Mouse (Mus musculus): ENCODE results near the gene Rufy2. TPM values are rescaled to one million over a fixed set of nuclear protein-coding genes. Genes with fewer than 3 reads are reported as not detected.

Rufy2 gene
- 60.5 and 73.0 TPM in 2 replicates for polyA plus RNA-seq (2015; fragmentation: Nextera tagmentation; extraction: Ambion mirVana)

GRCm38 (mm10) chr10:62980039-62980954 lies at the start of gene Rufy2:
Rufy2 (plus strand) TSS chr10:62980223.
- no peaks in the 10 kb centered on the region for H3K9me3 ChIP-seq (ENCODE audit: control insufficient read depth, low read length)
- peak within 1 kb of the TSS; percentile 85 for H3K4me3 ChIP-seq (replicated peaks; ENCODE audit: low read length)
- peak within 1 kb of the TSS; percentile 84 for H3K27ac ChIP-seq (ENCODE audit: low read length)
- H3K4me2 ChIP-seq (ENCODE audit: low read length) = peak within 1 kb of the TSS; percentile 71
- 0% methylated on average over 70 of the region's 77 CpGs for WGBS
- H3K4me1 ChIP-seq (replicated peaks; ENCODE audit: control insufficient read depth, insufficient read depth, low read length) = peaks cover 12% of the 10 kb centered on the region
- peaks cover 4% of the 10 kb centered on the region; the same call in 1 of the 2 replicates for H3K36me3 ChIP-seq (ENCODE audit: control insufficient read depth, insufficient read depth)
- peak within 1 kb of the TSS; percentile 98 for H3K9ac ChIP-seq (replicated peaks; ENCODE audit: low read depth, low read length)
- ATAC-seq = peak; percentile 93
- no peaks in the 10 kb centered on the region for H3K27me3 ChIP-seq (replicated peaks; ENCODE audit: control insufficient read depth, insufficient read depth, low read length)

GRCm38 (mm10) chr10:62932381-62932780 lies 47.6 kb upstream of the Rufy2 start:
- H3K27ac ChIP-seq (ENCODE audit: low read length) = no peak overlapping the region
- H3K4me1 ChIP-seq (replicated peaks; ENCODE audit: control insufficient read depth, insufficient read depth, low read length) = no peaks in the 10 kb centered on the region
- no peak overlapping the region for H3K9ac ChIP-seq (replicated peaks; ENCODE audit: low read depth, low read length)
- 97% methylated on average over 1 of the region's 1 CpGs for WGBS
- H3K27me3 ChIP-seq (replicated peaks; ENCODE audit: control insufficient read depth, insufficient read depth, low read length) = no peaks in the 10 kb centered on the region
- ATAC-seq = no peak
- peaks cover 19% of the 10 kb centered on the region for H3K36me3 ChIP-seq (ENCODE audit: control insufficient read depth, insufficient read depth)
- no peak overlapping the region for H3K4me3 ChIP-seq (replicated peaks; ENCODE audit: low read length)
- H3K9me3 ChIP-seq (ENCODE audit: control insufficient read depth, low read length) = no peaks in the 10 kb centered on the region
- no peak overlapping the region for H3K4me2 ChIP-seq (ENCODE audit: low read length)

DNA sequence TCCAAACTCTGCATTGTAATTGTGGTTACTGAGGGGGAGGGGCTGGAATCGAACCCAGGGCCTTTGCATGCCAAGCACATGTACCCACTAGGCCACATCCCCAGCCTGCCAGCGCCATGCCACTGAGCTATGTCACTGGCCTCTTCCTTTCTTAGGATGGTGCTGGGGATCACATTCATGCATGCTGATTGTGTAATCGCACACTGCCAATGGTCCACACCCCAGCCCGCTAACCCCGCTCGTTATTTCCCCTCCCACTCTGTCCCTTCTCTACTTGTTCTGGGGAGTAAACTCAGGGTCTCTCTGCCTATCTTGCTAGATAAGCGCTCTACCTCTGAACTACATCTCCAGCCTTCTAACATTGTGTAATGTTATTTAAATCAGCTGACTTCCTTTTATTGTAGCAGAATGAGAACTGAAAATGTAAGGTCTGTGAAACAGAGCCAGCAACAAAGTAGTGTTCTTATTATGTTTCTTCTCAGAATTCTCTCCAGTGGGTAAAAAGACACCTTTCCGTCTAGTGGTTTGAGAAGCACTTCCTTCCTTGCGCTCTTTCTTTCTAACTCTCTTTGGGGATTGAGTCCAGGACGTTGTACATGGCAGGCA lies 34.9 kb upstream of the Rufy2 start:
- peaks cover 6% of the 10 kb centered on the region for H3K36me3 ChIP-seq (ENCODE audit: control insufficient read depth, insufficient read depth)
- no peak overlapping the region for H3K4me3 ChIP-seq (replicated peaks; ENCODE audit: low read length)
- H3K27me3 ChIP-seq (replicated peaks; ENCODE audit: control insufficient read depth, insufficient read depth, low read length) = no peaks in the 10 kb centered on the region
- no peak overlapping the region for H3K4me2 ChIP-seq (ENCODE audit: low read length)
- 83% methylated on average over 10 of the region's 10 CpGs for WGBS
- no peak overlapping the region for H3K9ac ChIP-seq (replicated peaks; ENCODE audit: low read depth, low read length)
- no peak overlapping the region for H3K27ac ChIP-seq (ENCODE audit: low read length)
- no peak for ATAC-seq
- H3K9me3 ChIP-seq (ENCODE audit: control insufficient read depth, low read length) = no peaks in the 10 kb centered on the region
- peaks cover 5% of the 10 kb centered on the region; the same call in 1 of the 2 replicates for H3K4me1 ChIP-seq (replicated peaks; ENCODE audit: control insufficient read depth, insufficient read depth, low read length)

- peak within 1 kb of the TSS; percentile 79 for H3K9ac ChIP-seq (replicated peaks; ENCODE audit: low read depth, low read length)
- H3K36me3 ChIP-seq (ENCODE audit: control insufficient read depth, insufficient read depth) = peaks cover 6% of the 10 kb centered on the region
- H3K27me3 ChIP-seq (replicated peaks; ENCODE audit: control insufficient read depth, insufficient read depth, low read length) = no peaks in the 10 kb centered on the region
- H3K9me3 ChIP-seq (ENCODE audit: control insufficient read depth, low read length) = no peaks in the 10 kb centered on the region
- H3K4me2 ChIP-seq (ENCODE audit: low read length) = peak within 1 kb of the TSS; percentile 86
- peaks cover 5% of the 10 kb centered on the region; the same call in 1 of the 2 replicates for H3K4me1 ChIP-seq (replicated peaks; ENCODE audit: control insufficient read depth, insufficient read depth, low read length)
- peak; percentile 96 for ATAC-seq
- peak within 1 kb of the TSS; percentile 75 for H3K4me3 ChIP-seq (replicated peaks; ENCODE audit: low read length)
- WGBS = under 1% methylated on average over 63 of the region's 68 CpGs
- peak within 1 kb of the TSS; percentile 79 for H3K27ac ChIP-seq (ENCODE audit: low read length)
These were observed 33.1 kb upstream of the Rufy2 start, which contains the start of gene Dna2 for GRCm38 (mm10) chr10:62946738-62947471. Dna2 (plus strand) TSS chr10:62947026.

DNA sequence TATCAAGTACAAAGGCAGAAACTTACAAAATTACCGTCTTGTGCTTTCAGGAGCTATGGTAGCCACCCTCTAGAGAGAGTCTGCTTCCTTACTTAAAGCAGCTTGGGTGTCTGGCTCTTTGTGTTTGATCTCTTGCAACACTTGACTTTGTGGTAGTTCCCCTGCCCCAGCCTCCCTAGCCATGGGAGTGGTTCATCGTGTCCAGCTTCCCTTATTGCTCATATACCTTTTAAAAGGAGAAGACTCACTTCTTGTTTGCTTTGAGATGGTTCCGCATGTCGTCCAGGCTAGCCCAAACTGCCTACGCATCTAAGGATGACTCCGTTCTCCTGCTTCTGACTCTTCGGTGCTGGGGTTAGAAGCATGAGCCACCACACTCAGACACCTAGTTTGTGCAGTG lies 31.5 kb upstream of the Rufy2 start:
- H3K36me3 ChIP-seq (ENCODE audit: control insufficient read depth, insufficient read depth) = peaks cover under 1% of the 10 kb centered on the region
- H3K4me1 ChIP-seq (replicated peaks; ENCODE audit: control insufficient read depth, insufficient read depth, low read length) = peaks cover 5% of the 10 kb centered on the region; the same call in 1 of the 2 replicates
- H3K4me3 ChIP-seq (replicated peaks; ENCODE audit: low read length) = no peak overlapping the region
- H3K4me2 ChIP-seq (ENCODE audit: low read length) = no peak overlapping the region
- ATAC-seq = no peak
- H3K27ac ChIP-seq (ENCODE audit: low read length) = no peak overlapping the region
- no peak overlapping the region for H3K9ac ChIP-seq (replicated peaks; ENCODE audit: low read depth, low read length)
- H3K9me3 ChIP-seq (ENCODE audit: control insufficient read depth, low read length) = no peaks in the 10 kb centered on the region
- no peaks in the 10 kb centered on the region for H3K27me3 ChIP-seq (replicated peaks; ENCODE audit: control insufficient read depth, insufficient read depth, low read length)
- WGBS = 98% methylated on average over 7 of the region's 7 CpGs

DNA sequence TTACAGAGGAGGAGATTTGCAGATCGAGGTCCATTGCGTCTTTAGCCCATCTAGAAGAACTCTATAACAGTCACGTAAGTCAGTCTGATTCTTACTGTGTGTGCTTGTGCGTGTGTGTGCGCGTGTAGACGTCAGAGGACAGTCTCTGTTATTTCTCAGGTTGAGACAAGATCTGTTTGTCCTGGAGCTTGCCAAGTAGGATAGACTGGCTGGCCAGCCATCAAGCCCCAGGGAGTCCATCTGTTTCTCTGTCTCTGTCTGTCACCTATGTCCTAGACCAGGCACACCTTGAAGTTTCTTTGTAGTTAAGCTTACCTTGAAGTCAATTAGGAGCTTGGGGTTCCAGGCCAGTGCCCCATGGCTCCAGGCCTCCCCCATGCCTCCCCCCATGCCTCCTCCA lies 16.1 kb upstream of the Rufy2 start:
- peaks cover 10% of the 10 kb centered on the region for H3K36me3 ChIP-seq (ENCODE audit: control insufficient read depth, insufficient read depth)
- H3K27me3 ChIP-seq (replicated peaks; ENCODE audit: control insufficient read depth, insufficient read depth, low read length) = no peaks in the 10 kb centered on the region
- no peak overlapping the region for H3K4me2 ChIP-seq (ENCODE audit: low read length)
- no peak overlapping the region for H3K27ac ChIP-seq (ENCODE audit: low read length)
- H3K4me3 ChIP-seq (replicated peaks; ENCODE audit: low read length) = no peak overlapping the region
- no peaks in the 10 kb centered on the region for H3K4me1 ChIP-seq (replicated peaks; ENCODE audit: control insufficient read depth, insufficient read depth, low read length)
- no peaks in the 10 kb centered on the region for H3K9me3 ChIP-seq (ENCODE audit: control insufficient read depth, low read length)
- no peak overlapping the region for H3K9ac ChIP-seq (replicated peaks; ENCODE audit: low read depth, low read length)
- ATAC-seq = no peak
- WGBS = 95% methylated on average over 7 of the region's 7 CpGs

GRCm38 (mm10) chr10:62965796-62966195 lies 14.2 kb upstream of the Rufy2 start:
- no peak overlapping the region for H3K27ac ChIP-seq (ENCODE audit: low read length)
- ATAC-seq = no peak
- 96% methylated on average over 11 of the region's 11 CpGs for WGBS
- no peak overlapping the region for H3K4me2 ChIP-seq (ENCODE audit: low read length)
- no peak overlapping the region for H3K9ac ChIP-seq (replicated peaks; ENCODE audit: low read depth, low read length)
- peaks cover 7% of the 10 kb centered on the region for H3K36me3 ChIP-seq (ENCODE audit: control insufficient read depth, insufficient read depth)
- H3K4me1 ChIP-seq (replicated peaks; ENCODE audit: control insufficient read depth, insufficient read depth, low read length) = no peaks in the 10 kb centered on the region
- H3K27me3 ChIP-seq (replicated peaks; ENCODE audit: control insufficient read depth, insufficient read depth, low read length) = no peaks in the 10 kb centered on the region
- H3K9me3 ChIP-seq (ENCODE audit: control insufficient read depth, low read length) = no peaks in the 10 kb centered on the region
- no peak overlapping the region for H3K4me3 ChIP-seq (replicated peaks; ENCODE audit: low read length)

DNA sequence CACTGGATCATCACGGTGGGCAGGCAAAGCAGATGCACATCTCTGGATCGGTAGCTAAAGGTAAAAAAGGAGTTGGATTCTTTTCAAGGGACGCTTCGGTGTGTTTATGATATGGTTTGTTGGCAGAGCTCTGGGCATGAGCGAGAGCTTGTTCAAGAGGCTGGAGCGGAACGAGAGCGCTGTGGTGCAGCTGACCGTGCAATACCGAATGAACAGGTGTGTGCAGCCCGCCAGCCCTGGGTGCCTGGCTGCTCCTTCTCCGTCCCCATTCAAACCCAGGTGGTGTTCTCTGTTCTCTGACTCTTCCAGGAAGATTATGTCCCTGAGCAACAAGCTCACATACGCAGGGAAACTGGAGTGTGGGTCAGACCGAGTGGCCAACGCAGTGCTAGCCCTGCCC lies 13.7 kb upstream of the Rufy2 start:
- no peaks in the 10 kb centered on the region for H3K4me1 ChIP-seq (replicated peaks; ENCODE audit: control insufficient read depth, insufficient read depth, low read length)
- peaks cover 7% of the 10 kb centered on the region for H3K36me3 ChIP-seq (ENCODE audit: control insufficient read depth, insufficient read depth)
- H3K27me3 ChIP-seq (replicated peaks; ENCODE audit: control insufficient read depth, insufficient read depth, low read length) = no peaks in the 10 kb centered on the region
- no peak overlapping the region for H3K4me2 ChIP-seq (ENCODE audit: low read length)
- H3K9me3 ChIP-seq (ENCODE audit: control insufficient read depth, low read length) = no peaks in the 10 kb centered on the region
- no peak for ATAC-seq
- H3K9ac ChIP-seq (replicated peaks; ENCODE audit: low read depth, low read length) = no peak overlapping the region
- no peak overlapping the region for H3K27ac ChIP-seq (ENCODE audit: low read length)
- H3K4me3 ChIP-seq (replicated peaks; ENCODE audit: low read length) = no peak overlapping the region
- WGBS = 94% methylated on average over 15 of the region's 15 CpGs

DNA sequence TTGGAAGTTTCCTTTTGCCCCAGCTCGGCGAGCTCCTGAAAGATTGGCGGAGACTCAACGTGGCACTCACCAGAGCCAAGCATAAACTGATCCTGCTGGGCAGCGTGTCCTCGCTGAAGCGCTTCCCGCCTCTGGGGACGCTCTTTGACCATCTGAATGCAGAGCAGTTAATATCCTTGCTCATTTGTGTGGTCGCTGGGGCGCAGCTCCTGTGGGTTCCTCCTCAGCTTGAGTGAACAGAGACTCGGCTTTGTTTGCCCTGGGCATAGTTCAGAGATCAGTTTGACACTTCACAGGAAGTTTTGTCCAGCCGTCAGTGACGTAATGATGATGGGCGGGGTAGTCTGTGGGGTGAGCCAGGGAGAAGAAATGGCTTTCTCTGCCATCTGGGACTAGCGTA lies 8.2 kb upstream of the Rufy2 start:
- no peak overlapping the region for H3K27ac ChIP-seq (ENCODE audit: low read length)
- ATAC-seq = no peak
- H3K9me3 ChIP-seq (ENCODE audit: control insufficient read depth, low read length) = no peaks in the 10 kb centered on the region
- H3K4me3 ChIP-seq (replicated peaks; ENCODE audit: low read length) = no peak overlapping the region
- H3K4me2 ChIP-seq (ENCODE audit: low read length) = no peak overlapping the region
- 60% methylated on average over 16 of the region's 16 CpGs for WGBS
- H3K4me1 ChIP-seq (replicated peaks; ENCODE audit: control insufficient read depth, insufficient read depth, low read length) = no peaks in the 10 kb centered on the region
- H3K9ac ChIP-seq (replicated peaks; ENCODE audit: low read depth, low read length) = no peak overlapping the region
- H3K27me3 ChIP-seq (replicated peaks; ENCODE audit: control insufficient read depth, insufficient read depth, low read length) = no peaks in the 10 kb centered on the region
- peaks cover 2% of the 10 kb centered on the region for H3K36me3 ChIP-seq (ENCODE audit: control insufficient read depth, insufficient read depth)

Measured in forebrain, embryonic 16.5 days (tissue).